Mouse (Mus musculus) cortical plate, adult 2 months (tissue): Measurements from ENCODE around the gene Ptprt.

ENCODE experiments used
- CTCF ChIP-seq: fragments of 200-500 bp; IDR thresholded peaks from 2 replicates; pipeline ENCODE4 v1.5.1; 2011; ENCODE audit warnings: mild to moderate bottlenecking, control low read depth, low read length; ENCODE audit not compliant: insufficient read depth; ENCODE audit errors: extremely low read depth
- POLR2A ChIP-seq: fragments of 200-500 bp; IDR thresholded peaks from 2 replicates; pipeline ENCODE4 v1.6.1; 2011; ENCODE audit warnings: mild to moderate bottlenecking, low read length, control low read depth; ENCODE audit not compliant: insufficient read depth; ENCODE audit errors: extremely low read depth

DNA sequence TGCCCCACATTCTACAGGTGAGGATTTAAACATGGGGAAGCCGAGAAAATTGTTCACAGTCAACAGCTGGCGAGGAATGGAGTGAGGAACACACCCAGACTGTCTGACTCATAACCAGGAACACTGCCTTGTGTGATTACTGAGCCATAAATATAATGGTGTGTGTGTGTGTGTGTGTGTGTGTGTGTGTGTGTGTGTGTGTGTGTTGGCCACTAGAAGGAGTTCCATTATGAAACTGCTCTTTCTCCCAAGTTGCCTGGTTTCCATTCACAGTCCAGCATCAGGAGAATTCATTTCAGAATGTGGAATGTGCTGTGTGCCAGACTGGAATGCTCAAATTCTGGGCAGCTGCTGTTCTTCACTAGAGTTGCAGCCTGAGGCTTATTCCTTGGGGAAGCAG is 1099.4 kb downstream of the Ptprt start:
- TF ChIP-seq CTCF (no peak), POLR2A (no peak)
